Mouse (Mus musculus) embryonic facial prominence, embryonic 11.5 days (tissue): ENCODE measurements around the gene Gm17622. TPM values are rescaled to one million over a fixed set of nuclear protein-coding genes. Genes with fewer than 3 reads are reported as not detected.

Experiments used
- ATAC-seq: fragments of 200-750 bp; cut with Nextera tagmentation; replicated peaks from 2 replicates; pipeline ENCODE4 v1.8.0; 2017; ENCODE audit warnings: low read depth; ENCODE audit not compliant: insufficient number of reproducible peaks, low FRiP score, low TSS enrichment
- DNase-seq: peaks from one replicate; pipeline ENCODE4 v3.0.0-alpha.2; 2015; ENCODE audit warnings: low spot score
- H3K27ac ChIP-seq: fragments of 300-500 bp; sonication (generic); replicated peaks from 2 replicates; pipeline ENCODE4 v1.5.1; 2014; ENCODE audit warnings: mild to moderate bottlenecking, low read depth, low read length, control low read depth
- H3K27me3 ChIP-seq: fragments of 300-500 bp; sonication (generic); 2 replicates; pipeline ENCODE4 v1.6.1; 2014; ENCODE audit warnings: mild to moderate bottlenecking, low read length, moderate library complexity, mixed read lengths; ENCODE audit not compliant: control insufficient read depth, insufficient read depth
- H3K36me3 ChIP-seq: fragments of 300-500 bp; sonication (generic); replicated peaks from 2 replicates; pipeline ENCODE4 v1.6.1; 2014; ENCODE audit warnings: low read depth, mild to moderate bottlenecking, low read length, moderate library complexity, mixed read lengths; ENCODE audit not compliant: control insufficient read depth, insufficient read depth
- H3K4me1 ChIP-seq: fragments of 300-500 bp; sonication (generic); 2 replicates; pipeline ENCODE4 v1.6.1; 2014; ENCODE audit warnings: low read length, mixed read lengths; ENCODE audit not compliant: control insufficient read depth, insufficient read depth
- H3K4me2 ChIP-seq: fragments of 300-500 bp; sonication (generic); 2 replicates; pipeline ENCODE4 v1.6.1; 2014; ENCODE audit warnings: low read depth, mild to moderate bottlenecking, control low read depth, low read length, moderate library complexity
- H3K4me3 ChIP-seq: fragments of 300-500 bp; sonication (generic); 2 replicates; pipeline ENCODE4 v1.5.1; 2014; ENCODE audit warnings: low read depth, low read length, control low read depth
- H3K9ac ChIP-seq: fragments of 300-500 bp; sonication (generic); replicated peaks from 2 replicates; pipeline ENCODE4 v1.6.1; 2014; ENCODE audit warnings: mild to moderate bottlenecking, control low read depth, low read length
- H3K9me3 ChIP-seq: fragments of 300-500 bp; sonication (generic); replicated peaks from 2 replicates; pipeline ENCODE4 v1.6.1; 2016; ENCODE audit warnings: mild to moderate bottlenecking, low read length, inconsistent platforms, mixed read lengths; ENCODE audit not compliant: control insufficient read depth
- WGBS: fragments of 180-500 bp; shearing (Covaris S2); extraction: QIAGEN DNeasy Blood & Tissue Kit; methylation state at CpG from one replicate; pipeline ENCODE4 v1.1.7; 2014; 5-methylcytosine and 5-hydroxymethylcytosine counted together
- polyA plus RNA-seq: library from polyadenylated mRNA; unstranded; fragments of >200 nt; fragmentation: Nextera tagmentation; extraction: Ambion mirVana; gene quantifications from 2 replicates; pipeline ENCODE4 v1.2.1, GENCODE M21; 2014

Gm17622 gene
- polyA plus RNA-seq, 1 experiment from 2014 or later = not detected

DNA sequence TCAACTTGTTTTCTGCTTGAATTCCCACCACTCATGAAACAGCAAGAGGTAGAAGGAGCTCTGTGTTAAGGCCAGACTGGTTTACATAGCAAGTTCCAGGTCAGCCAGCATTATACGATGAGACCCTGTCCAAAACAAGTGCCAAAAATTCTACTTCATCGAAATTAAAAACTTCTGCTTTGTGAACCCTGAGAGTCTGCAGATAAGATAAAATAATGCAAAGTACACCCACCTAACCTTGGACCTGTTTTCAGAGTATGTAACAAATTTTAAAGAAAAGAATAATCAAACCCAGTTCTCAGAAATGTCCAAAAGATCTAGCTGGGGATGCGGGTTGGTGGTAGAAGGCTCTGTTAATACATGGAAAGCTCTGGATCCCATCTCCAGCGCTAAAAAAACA is 31.9 kb upstream of the Gm17622 start:
- DNase-seq = no peak
- Histone ChIP-seq H3K27me3 (no peaks in the 10 kb centered on the region), H3K9ac (no peak overlapping the region), H3K27ac (no peak overlapping the region), H3K9me3 (no peaks in the 10 kb centered on the region), H3K4me3 (no peak overlapping the region), H3K36me3 (no peaks in the 10 kb centered on the region), H3K4me2 (no peak overlapping the region), H3K4me1 (no peaks in the 10 kb centered on the region)
- WGBS = 86% methylated on average over 4 of the region's 4 CpGs
- ATAC-seq = no peak

DNA sequence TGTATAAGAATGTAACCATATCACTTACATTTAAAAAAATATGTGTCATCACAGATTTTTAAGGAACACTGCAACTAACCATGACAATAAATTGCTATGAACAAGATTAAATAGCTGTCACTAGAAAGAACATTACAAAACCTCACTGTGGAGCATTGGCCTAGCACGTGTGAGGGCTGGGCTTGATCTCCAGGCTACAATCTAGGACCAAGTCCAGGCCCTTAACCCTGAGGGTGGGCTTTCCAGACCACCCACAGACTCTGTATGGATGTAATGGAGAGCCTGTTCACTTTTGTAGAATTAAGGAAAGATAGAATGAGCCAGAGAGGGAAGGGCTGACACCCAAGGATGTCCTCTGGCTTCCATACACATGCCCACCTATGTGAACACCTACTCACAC is 27.9 kb upstream of the Gm17622 start:
- H3K9me3 ChIP-seq = no peaks in the 10 kb centered on the region
- no peak overlapping the region for H3K4me2 ChIP-seq
- no peak overlapping the region for H3K4me3 ChIP-seq
- no peaks in the 10 kb centered on the region for H3K4me1 ChIP-seq
- DNase-seq (peak; percentile 11), ATAC-seq (no peak)
- H3K27ac ChIP-seq = no peak overlapping the region
- no peak overlapping the region for H3K9ac ChIP-seq
- H3K36me3 ChIP-seq = no peaks in the 10 kb centered on the region
- no peaks in the 10 kb centered on the region for H3K27me3 ChIP-seq
- 64% methylated on average over 1 of the region's 1 CpGs for WGBS

DNA sequence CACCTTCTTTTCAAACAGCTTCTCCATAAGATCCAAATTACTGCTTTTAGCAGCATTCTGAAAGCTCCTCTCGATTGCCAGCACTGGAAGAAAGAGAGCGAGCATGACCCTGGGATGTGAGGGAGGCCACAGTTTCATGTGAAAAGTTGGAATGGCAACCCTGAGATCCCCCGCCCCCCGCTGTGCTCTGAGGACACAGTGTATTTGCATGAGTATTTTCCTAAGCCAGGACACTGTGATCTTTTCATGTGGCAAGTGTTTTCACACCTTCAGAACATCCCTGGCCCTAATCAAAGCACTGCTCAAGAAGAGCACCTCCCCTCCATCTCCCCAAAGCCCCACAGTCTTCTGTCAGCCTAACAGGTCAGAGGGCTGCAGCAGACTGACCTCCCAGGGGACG is 25.2 kb upstream of the Gm17622 start:
- 58% methylated on average over 5 of the region's 5 CpGs for WGBS
- ATAC-seq = no peak
- H3K9ac ChIP-seq = no peak overlapping the region
- no peaks in the 10 kb centered on the region for H3K9me3 ChIP-seq
- H3K4me1 ChIP-seq = no peaks in the 10 kb centered on the region
- H3K4me3 ChIP-seq = no peak overlapping the region
- H3K27ac ChIP-seq = no peak overlapping the region
- no peak overlapping the region for H3K4me2 ChIP-seq
- H3K27me3 ChIP-seq = no peaks in the 10 kb centered on the region
- H3K36me3 ChIP-seq = no peaks in the 10 kb centered on the region
- no peak for DNase-seq

DNA sequence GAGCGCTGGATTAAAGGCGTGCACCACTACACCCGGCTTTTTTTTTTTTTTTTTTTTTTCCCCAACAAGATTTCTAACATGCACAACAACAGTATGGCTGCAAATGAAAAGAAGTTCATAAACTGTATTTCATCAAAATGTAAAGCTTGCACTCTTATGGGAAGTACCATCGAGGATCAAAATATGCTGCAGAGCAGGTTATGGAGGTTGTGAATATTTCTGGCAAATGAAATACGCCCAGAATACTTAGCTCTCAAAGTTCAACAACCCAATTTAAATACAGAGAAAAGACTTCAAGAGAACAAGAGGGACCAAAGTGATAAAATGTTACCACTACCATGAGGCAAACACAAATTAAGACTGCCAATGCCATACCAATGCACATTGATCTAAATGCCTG is 21.9 kb upstream of the Gm17622 start:
- Histone ChIP-seq H3K27ac (no peak overlapping the region), H3K27me3 (no peaks in the 10 kb centered on the region), H3K4me1 (no peaks in the 10 kb centered on the region), H3K36me3 (no peaks in the 10 kb centered on the region), H3K4me3 (no peak overlapping the region), H3K4me2 (no peak overlapping the region), H3K9ac (no peak overlapping the region), H3K9me3 (no peaks in the 10 kb centered on the region)
- WGBS = 94% methylated on average over 5 of the region's 5 CpGs
- no peak for ATAC-seq
- no peak for DNase-seq

DNA sequence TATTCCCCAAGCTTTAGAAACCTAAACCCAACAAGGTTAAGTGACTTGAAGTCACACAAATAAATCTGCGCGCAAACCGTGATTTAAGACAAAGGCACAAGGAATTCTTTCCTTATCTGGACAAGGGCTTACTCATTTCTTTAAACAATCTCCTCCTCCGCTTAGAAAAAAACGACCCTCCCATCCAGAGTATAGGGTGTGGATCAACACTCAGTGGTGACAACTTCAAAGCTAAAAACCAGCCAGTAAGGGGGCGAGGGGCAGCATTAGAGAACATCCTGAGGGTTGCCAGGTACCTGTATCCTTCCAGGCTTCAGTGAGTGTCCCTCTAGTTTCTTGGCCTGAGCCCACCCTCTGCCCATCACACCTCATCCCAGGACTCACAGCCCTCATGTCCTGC is 20.0 kb upstream of the Gm17622 start:
- H3K4me3 ChIP-seq = no peak overlapping the region
- no peak for DNase-seq
- H3K36me3 ChIP-seq = no peaks in the 10 kb centered on the region
- WGBS = 84% methylated on average over 6 of the region's 6 CpGs
- no peak overlapping the region for H3K27ac ChIP-seq
- no peak for ATAC-seq
- H3K4me1 ChIP-seq = no peaks in the 10 kb centered on the region
- no peak overlapping the region for H3K4me2 ChIP-seq
- no peaks in the 10 kb centered on the region for H3K9me3 ChIP-seq
- no peaks in the 10 kb centered on the region for H3K27me3 ChIP-seq
- H3K9ac ChIP-seq = no peak overlapping the region

DNA sequence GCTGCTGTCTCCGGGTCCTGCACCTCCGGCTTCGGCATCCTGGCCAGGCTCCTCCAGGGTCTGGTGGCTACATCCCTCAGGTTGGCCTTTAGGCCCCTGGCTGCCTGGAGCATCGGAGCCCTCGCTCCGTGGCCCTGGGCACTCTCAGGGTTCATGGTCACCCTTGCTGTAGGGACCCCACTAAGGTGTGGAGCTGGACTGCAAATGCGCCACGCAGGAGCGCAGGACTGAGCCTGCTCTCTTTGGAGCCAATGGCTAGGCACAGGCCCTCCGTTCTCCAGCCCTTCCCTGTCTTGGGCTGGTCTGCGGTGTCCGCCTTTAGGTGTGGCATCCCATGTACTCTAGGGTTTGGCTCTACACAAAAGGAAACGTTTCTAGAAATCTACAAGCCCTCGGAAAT is 19.6 kb upstream of the Gm17622 start, which contains the start of gene Ankdd1b:
Gene Ankdd1b (minus strand): TSS at position 242 of the 400 bp plus-strand sequence.
- Histone ChIP-seq H3K27me3 (no peaks in the 10 kb centered on the region), H3K36me3 (no peaks in the 10 kb centered on the region), H3K4me2 (no peak within 1 kb of the TSS), H3K4me1 (no peaks in the 10 kb centered on the region), H3K27ac (no peak within 1 kb of the TSS), H3K9ac (no peak within 1 kb of the TSS), H3K9me3 (no peaks in the 10 kb centered on the region), H3K4me3 (no peak within 1 kb of the TSS)
- DNase-seq (no peak), ATAC-seq (no peak)
- 90% methylated on average over 14 of the region's 14 CpGs for WGBS

DNA sequence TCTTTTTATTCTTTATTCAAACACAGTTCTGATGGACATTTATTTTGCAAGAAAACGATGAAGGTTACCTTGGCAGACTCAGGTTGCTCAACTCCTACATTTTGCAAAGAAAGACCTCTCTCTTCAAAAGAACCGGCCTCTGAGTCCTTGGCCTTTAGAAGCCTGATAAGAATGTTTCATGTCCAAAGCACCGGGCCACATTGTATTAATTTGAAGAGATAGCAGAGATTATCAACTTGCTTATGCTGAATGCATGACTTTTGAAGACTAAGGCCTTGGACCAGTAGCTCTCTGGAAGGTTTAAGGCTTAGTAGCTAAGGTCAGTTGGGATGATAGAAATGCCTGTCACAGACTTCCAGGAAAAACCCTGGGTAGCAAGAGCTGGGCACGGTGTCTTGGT is 13.3 kb upstream of the Gm17622 start:
- no peaks in the 10 kb centered on the region for H3K4me1 ChIP-seq
- H3K9me3 ChIP-seq = no peaks in the 10 kb centered on the region
- 95% methylated on average over 4 of the region's 4 CpGs for WGBS
- no peak overlapping the region for H3K4me3 ChIP-seq
- no peak overlapping the region for H3K4me2 ChIP-seq
- H3K27me3 ChIP-seq = no peaks in the 10 kb centered on the region
- DNase-seq (no peak), ATAC-seq (no peak)
- no peak overlapping the region for H3K9ac ChIP-seq
- H3K27ac ChIP-seq = no peak overlapping the region
- H3K36me3 ChIP-seq = no peaks in the 10 kb centered on the region

DNA sequence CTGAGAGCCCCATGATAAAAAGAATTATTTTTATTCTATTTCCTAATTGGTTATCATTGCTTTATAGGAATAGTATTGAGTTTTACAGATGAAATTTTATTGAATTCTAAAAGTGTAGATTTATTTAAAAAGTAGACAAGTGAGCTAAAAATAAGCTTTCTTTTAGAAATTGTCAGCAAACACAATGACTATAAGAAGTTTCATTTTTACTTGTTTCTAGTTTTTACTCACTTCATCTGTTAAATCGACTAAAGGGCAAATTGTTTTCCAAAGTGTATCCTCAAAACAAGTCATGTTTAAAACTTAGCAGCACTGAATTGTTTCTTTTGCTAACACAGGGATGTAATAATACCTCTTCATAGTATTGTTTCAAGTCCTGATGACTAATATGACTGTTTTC is 11.5 kb upstream of the Gm17622 start:
- Histone ChIP-seq H3K36me3 (no peaks in the 10 kb centered on the region), H3K27ac (no peak overlapping the region), H3K4me1 (no peaks in the 10 kb centered on the region), H3K4me3 (no peak overlapping the region), H3K9me3 (no peaks in the 10 kb centered on the region), H3K9ac (no peak overlapping the region), H3K4me2 (no peak overlapping the region), H3K27me3 (no peaks in the 10 kb centered on the region)
- ATAC-seq = no peak
- no peak for DNase-seq
- WGBS = 96% methylated on average over 1 of the region's 1 CpGs
